Comparison of ENCODE assay signal across 11 mouse cellular contexts in the genomic region with DNA sequence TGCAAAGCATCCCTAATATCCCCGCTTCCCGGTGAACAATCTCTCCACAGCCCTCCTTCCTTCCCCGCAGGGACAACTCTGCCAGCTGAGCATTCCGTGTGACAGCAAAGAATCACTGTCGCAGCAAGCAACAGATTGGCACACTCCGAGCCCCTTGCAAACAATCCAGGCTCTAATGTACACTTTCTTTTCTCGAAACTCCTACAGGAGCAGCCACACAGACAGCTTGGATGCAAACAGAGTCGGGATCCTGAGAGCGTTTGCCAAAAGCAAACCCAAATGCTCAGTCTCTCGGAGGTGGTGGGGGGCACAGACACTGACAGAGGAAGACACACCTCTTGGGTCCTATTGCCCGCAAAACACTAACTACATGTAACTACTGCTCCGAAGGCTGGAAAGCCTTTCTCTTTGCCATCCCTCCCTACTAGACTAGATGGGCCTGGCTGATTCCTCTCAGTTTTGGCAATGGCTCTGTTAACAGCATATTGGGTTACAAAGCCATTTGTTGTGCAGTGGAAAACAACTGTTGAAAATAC. TPM values are rescaled to one million over a fixed set of nuclear protein-coding genes. Genes with fewer than 3 reads are reported as not detected.
DNase-seq lines count a peak whose midpoint lies in the region; ATAC-seq and TF ChIP-seq lines count a peak whose summit lies in the region.
"Had no signal": no experiment of that assay in that cellular context is flagged by ENCODE, and none has a peak within 500 bp of the region (broad histone marks: within the 10 kb centered on the region; RNA-seq: fewer than 3 reads in every experiment).

No protein-coding gene starts in this region.

- no peaks in the 10 kb centered on the region for H3K27me3 ChIP-seq in forebrain, embryonic 16.5 days (replicated peaks; ENCODE audit: control insufficient read depth, insufficient read depth, low read length)
- H3K27me3 ChIP-seq in midbrain, embryonic 13.5 days, result no peaks in the 10 kb centered on the region; the same call in 1 of the 2 replicates

- peak overlapping the region; percentile 89 for H3K27ac ChIP-seq in left cerebral cortex, adult 2 months
- H3K27ac ChIP-seq in forebrain, embryonic 16.5 days (ENCODE audit: low read length), result peak overlapping the region; percentile 74
- H3K27ac ChIP-seq in midbrain, embryonic 13.5 days, result no peak overlapping the region
- H3K27ac ChIP-seq: kidney, embryonic 15.5 days; lung, embryonic 15.5 days had no signal

- peak; percentile 56; the same call in 1 of the 2 replicates for ATAC-seq in forebrain, embryonic 16.5 days
- no peak for ATAC-seq in midbrain, embryonic 13.5 days

- WGBS in forebrain, embryonic 16.5 days, result 20% methylated on average over 12 of the region's 12 CpGs
- 48% methylated on average over 12 of the region's 12 CpGs for WGBS in midbrain, embryonic 13.5 days

- peaks cover 33% of the 10 kb centered on the region for H3K4me1 ChIP-seq in forebrain, embryonic 16.5 days (replicated peaks; ENCODE audit: control insufficient read depth, insufficient read depth, low read length)
- H3K4me1 ChIP-seq in midbrain, embryonic 13.5 days (replicated peaks), result peaks cover 37% of the 10 kb centered on the region

- no peaks in the 10 kb centered on the region for H3K9me3 ChIP-seq in forebrain, embryonic 16.5 days (ENCODE audit: control insufficient read depth, low read length)
- H3K9me3 ChIP-seq in midbrain, embryonic 13.5 days, result no peaks in the 10 kb centered on the region
- H3K9me3 ChIP-seq: kidney, embryonic 15.5 days; lung, embryonic 15.5 days had no signal

- H3K9ac ChIP-seq in forebrain, embryonic 16.5 days (replicated peaks; ENCODE audit: low read depth, low read length), result 0 out of 2 replicates have a peak overlapping the region, but pooled peaks have one; percentile 9
- H3K9ac ChIP-seq in midbrain, embryonic 13.5 days (replicated peaks), result no peak overlapping the region
- H3K9ac ChIP-seq: kidney, embryonic 15.5 days; lung, embryonic 15.5 days had no signal

- TF ChIP-seq CTCF in left cerebral cortex, adult 2 months (IDR thresholded peaks at IDR 0.05), result no peak

- no peak for DNase-seq in left cerebral cortex, adult 2 months (ENCODE audit: extremely low spot score in 1 of 2, low spot score in 2 of 2)
- no peak for DNase-seq in left cerebral cortex, adult 11 months (ENCODE audit: low spot score)
- DNase-seq in cerebellum, adult 9-10 months, result peak; percentile 71
- DNase-seq in kidney, adult 18-20 months, result no peak
- no peak for DNase-seq in heart, postnatal 14 days
- no peak for DNase-seq in heart, postnatal 36 days
- DNase-seq: thymus, postnatal 4 days had no signal

- peak overlapping the region; percentile 15 for H3K4me2 ChIP-seq in forebrain, embryonic 16.5 days (ENCODE audit: low read length)
- 0 out of 2 replicates have a peak overlapping the region, but pooled peaks have one; percentile 6 for H3K4me2 ChIP-seq in midbrain, embryonic 13.5 days (replicated peaks)
- H3K4me2 ChIP-seq: kidney, embryonic 15.5 days; lung, embryonic 15.5 days had no signal

- intact Hi-C loops in left cerebral cortex, adult 2 months (cut with DNase I), result loop anchor here (2.0 to 10.0 kb wide), 2 partner anchors 986 to 1060 kb away; no protein-coding TSS in a partner anchor
- intact Hi-C loops in heart, postnatal 14 days (cut with DNase I), result no loop called here
- intact Hi-C loops in heart, postnatal 36 days (cut with DNase I), result no loop called here

- H3K4me3 ChIP-seq in left cerebral cortex, adult 2 months, result peak overlapping the region; percentile 58
- no peak overlapping the region; the same call in 1 of the 2 replicates for H3K4me3 ChIP-seq in forebrain, embryonic 16.5 days (replicated peaks; ENCODE audit: low read length)
- H3K4me3 ChIP-seq in midbrain, embryonic 13.5 days (replicated peaks), result no peak overlapping the region
- H3K4me3 ChIP-seq: kidney, embryonic 15.5 days; lung, embryonic 15.5 days had no signal

- H3K36me3 ChIP-seq in forebrain, embryonic 16.5 days (ENCODE audit: control insufficient read depth, insufficient read depth), result peaks cover 2% of the 10 kb centered on the region; the same call in 1 of the 2 replicates
- no peaks in the 10 kb centered on the region for H3K36me3 ChIP-seq in midbrain, embryonic 13.5 days
- H3K36me3 ChIP-seq: kidney, embryonic 15.5 days; lung, embryonic 15.5 days had no signal

RNA-seq across cellular contexts. Expression of gene Arpp21, which starts 47.3 kb away (rescaled TPM):
- total RNA-seq in left cerebral cortex, adult 2 months (2021), result 100 to 1,000 TPM; 762 to 763 TPM
- polyA plus RNA-seq in forebrain, embryonic 16.5 days (2015; fragmentation: Nextera tagmentation; extraction: Ambion mirVana), result 81.2 and 115 TPM in 2 replicates
- polyA plus RNA-seq in midbrain, embryonic 13.5 days (2015; fragmentation: Nextera tagmentation; extraction: Ambion mirVana), result 29.1 and 29.5 TPM in 2 replicates
- total RNA-seq in heart, postnatal 14 days (2021), result 1 to 10 TPM; 3.6 to 9.1 TPM
- total RNA-seq in heart, postnatal 36 days (2021), result 1 to 10 TPM in 1 of 2 experiments, under 1 TPM in 1; 0.78 to 1.9 TPM

Comparison
In these comparisons a context has a peak if more than half of its experiments do, and no peak if none do; other contexts are left out.
1. RNA of gene Arpp21, which starts 47.3 kb away (total RNA-seq): 762 to 763 TPM in left cerebral cortex, adult 2 months; 3.6 to 9.1 TPM in heart, postnatal 14 days and 0.78 to 1.9 TPM in heart, postnatal 36 days; every median in the first group is over 10 times any median in the second.